Mouse (Mus musculus) limb, embryonic 15.5 days (tissue): ENCODE measurements around the gene Tnfrsf1a. TPM values are rescaled to one million over a fixed set of nuclear protein-coding genes. Genes with fewer than 3 reads are reported as not detected.

Experiments
- ATAC-seq: fragments of 200-750 bp; cut with Nextera tagmentation; 2 replicates; pipeline ENCODE4 v1.8.0; 2017; ENCODE audit warnings: low read depth, moderate TSS enrichment; ENCODE audit not compliant: insufficient number of reproducible peaks, low FRiP score, low TSS enrichment
- H3K27ac ChIP-seq: fragments of 300-500 bp; sonication (generic); 2 replicates; pipeline ENCODE4 v1.5.1; 2015; ENCODE audit warnings: moderate library complexity, mild to moderate bottlenecking, inconsistent platforms
- H3K27me3 ChIP-seq: fragments of 300-500 bp; sonication (generic); 2 replicates; pipeline ENCODE4 v1.6.1; 2015; ENCODE audit warnings: inconsistent platforms
- H3K36me3 ChIP-seq: fragments of 300-500 bp; sonication (generic); 2 replicates; pipeline ENCODE4 v1.6.1; 2015; ENCODE audit warnings: inconsistent platforms
- H3K4me1 ChIP-seq: fragments of 300-500 bp; sonication (generic); 2 replicates; pipeline ENCODE4 v1.6.1; 2015; ENCODE audit warnings: inconsistent platforms
- H3K4me2 ChIP-seq: fragments of 300-500 bp; sonication (generic); 2 replicates; pipeline ENCODE4 v1.6.1; 2015; ENCODE audit warnings: mild to moderate bottlenecking, inconsistent platforms
- H3K4me3 ChIP-seq: fragments of 300-500 bp; sonication (generic); 2 replicates; pipeline ENCODE4 v1.5.1; 2015; ENCODE audit warnings: mild to moderate bottlenecking, inconsistent platforms
- H3K9ac ChIP-seq: fragments of 300-500 bp; sonication (generic); 2 replicates; pipeline ENCODE4 v1.6.1; 2015; ENCODE audit warnings: inconsistent platforms
- H3K9me3 ChIP-seq: fragments of 300-500 bp; sonication (generic); 2 replicates; pipeline ENCODE4 v1.6.1; 2016; ENCODE audit warnings: inconsistent platforms
- WGBS: fragments of 180-500 bp; shearing (Covaris S2); methylation state at CpG from one replicate; pipeline ENCODE4 v1.1.7; 2015; 5-methylcytosine and 5-hydroxymethylcytosine counted together
- polyA plus RNA-seq: library from polyadenylated mRNA; unstranded; fragments of >200 nt; fragmentation: Nextera tagmentation; extraction: Ambion mirVana; gene quantifications from 2 replicates; pipeline ENCODE4 v1.2.1, GENCODE M21; 2015

Gene Tnfrsf1a
- polyA plus RNA-seq, 1 experiment from 2014 or later, result 95.6 TPM

- ATAC-seq, result no peak
- H3K9ac ChIP-seq, result no peak overlapping the region
These were observed 20.9 kb upstream of the Tnfrsf1a start for GRCm38 (mm10) chr6:125328243-125328642.

GRCm38 (mm10) chr6:125330626-125331326 is 18.4 kb upstream of the Tnfrsf1a start:
- no peaks in the 10 kb centered on the region for H3K9me3 ChIP-seq

More at GRCm38 (mm10) chr6:125328243-125328642, 20.9 kb upstream of the Tnfrsf1a start:
- Histone ChIP-seq H3K4me3 (no peak overlapping the region), H3K9me3 (no peaks in the 10 kb centered on the region), H3K27ac (no peak overlapping the region), H3K4me1 (peaks cover 11% of the 10 kb centered on the region), H3K36me3 (no peaks in the 10 kb centered on the region), H3K4me2 (no peak overlapping the region), H3K27me3 (0 out of 2 replicates have a peak, but pooled peaks cover under 1% of the 10 kb centered on the region)
- 80% methylated on average over 5 of the region's 5 CpGs for WGBS

DNA sequence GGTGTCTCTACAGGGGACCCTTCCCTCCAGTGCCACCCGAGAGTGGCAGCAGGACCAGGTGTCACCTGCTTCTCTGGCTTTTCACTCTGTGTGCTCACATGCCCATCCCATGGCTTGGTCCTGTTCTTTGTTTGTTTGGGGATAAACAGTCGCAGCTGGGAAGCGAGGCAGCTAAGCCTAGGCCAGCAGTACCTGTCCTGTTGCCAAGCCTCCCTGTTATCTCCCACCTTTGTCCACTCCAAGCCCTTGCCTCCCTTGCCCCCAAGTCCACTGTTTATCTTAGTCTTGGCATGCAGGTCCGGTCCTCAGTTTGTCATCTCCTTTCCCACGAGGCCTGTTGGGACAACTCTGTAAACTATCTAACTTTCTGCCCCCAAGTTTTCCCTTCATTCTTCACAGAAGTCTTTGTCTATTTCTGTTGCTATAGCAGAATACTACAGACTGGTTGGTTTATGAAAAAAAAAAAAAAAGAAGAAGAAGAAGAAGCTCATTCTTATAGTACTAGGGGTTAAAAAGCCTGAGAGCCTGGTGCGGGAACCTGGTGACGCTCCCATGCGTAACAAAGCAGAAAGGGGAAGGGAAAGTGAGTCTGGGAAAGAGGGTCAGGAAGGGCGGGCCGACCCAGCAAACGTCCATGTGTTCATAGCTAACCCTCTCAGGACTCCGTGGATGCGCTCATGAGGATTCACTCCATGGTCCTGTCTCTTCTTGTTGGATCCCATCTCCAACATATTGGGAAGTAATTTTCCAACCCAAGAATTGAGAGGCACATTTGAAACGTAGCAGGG is 15.9 kb upstream of the Tnfrsf1a start:
- no peak overlapping the region for H3K9ac ChIP-seq
- no peak overlapping the region for H3K27ac ChIP-seq
- no peaks in the 10 kb centered on the region for H3K36me3 ChIP-seq
- no peak overlapping the region for H3K4me3 ChIP-seq
- 78% methylated on average over 14 of the region's 14 CpGs for WGBS
- no peak for ATAC-seq
- H3K9me3 ChIP-seq, result no peaks in the 10 kb centered on the region
- no peak overlapping the region for H3K4me2 ChIP-seq
- H3K27me3 ChIP-seq, result no peaks in the 10 kb centered on the region
- H3K4me1 ChIP-seq, result peaks cover 11% of the 10 kb centered on the region

More at GRCm38 (mm10) chr6:125330626-125331326, 18.4 kb upstream of the Tnfrsf1a start:
- peak overlapping the region; percentile 55 for H3K4me3 ChIP-seq
- H3K36me3 ChIP-seq, result no peaks in the 10 kb centered on the region
- peak; percentile 84 for ATAC-seq
- no peaks in the 10 kb centered on the region for H3K27me3 ChIP-seq
- peak overlapping the region; percentile 67 for H3K9ac ChIP-seq
- H3K4me2 ChIP-seq, result peak overlapping the region; percentile 86
- peaks cover 11% of the 10 kb centered on the region for H3K4me1 ChIP-seq
- under 1% methylated on average over 39 of the region's 39 CpGs for WGBS
- peak overlapping the region; percentile 61 for H3K27ac ChIP-seq

- Histone ChIP-seq H3K36me3 (no peaks in the 10 kb centered on the region), H3K4me1 (peaks cover 11% of the 10 kb centered on the region), H3K4me3 (no peak overlapping the region), H3K27me3 (no peaks in the 10 kb centered on the region), H3K4me2 (no peak overlapping the region), H3K9ac (no peak overlapping the region), H3K9me3 (no peaks in the 10 kb centered on the region), H3K27ac (no peak overlapping the region)
- WGBS, result 73% methylated on average over 2 of the region's 2 CpGs
- no peak for ATAC-seq
These were observed 14.8 kb upstream of the Tnfrsf1a start for GRCm38 (mm10) chr6:125334356-125334755.

DNA sequence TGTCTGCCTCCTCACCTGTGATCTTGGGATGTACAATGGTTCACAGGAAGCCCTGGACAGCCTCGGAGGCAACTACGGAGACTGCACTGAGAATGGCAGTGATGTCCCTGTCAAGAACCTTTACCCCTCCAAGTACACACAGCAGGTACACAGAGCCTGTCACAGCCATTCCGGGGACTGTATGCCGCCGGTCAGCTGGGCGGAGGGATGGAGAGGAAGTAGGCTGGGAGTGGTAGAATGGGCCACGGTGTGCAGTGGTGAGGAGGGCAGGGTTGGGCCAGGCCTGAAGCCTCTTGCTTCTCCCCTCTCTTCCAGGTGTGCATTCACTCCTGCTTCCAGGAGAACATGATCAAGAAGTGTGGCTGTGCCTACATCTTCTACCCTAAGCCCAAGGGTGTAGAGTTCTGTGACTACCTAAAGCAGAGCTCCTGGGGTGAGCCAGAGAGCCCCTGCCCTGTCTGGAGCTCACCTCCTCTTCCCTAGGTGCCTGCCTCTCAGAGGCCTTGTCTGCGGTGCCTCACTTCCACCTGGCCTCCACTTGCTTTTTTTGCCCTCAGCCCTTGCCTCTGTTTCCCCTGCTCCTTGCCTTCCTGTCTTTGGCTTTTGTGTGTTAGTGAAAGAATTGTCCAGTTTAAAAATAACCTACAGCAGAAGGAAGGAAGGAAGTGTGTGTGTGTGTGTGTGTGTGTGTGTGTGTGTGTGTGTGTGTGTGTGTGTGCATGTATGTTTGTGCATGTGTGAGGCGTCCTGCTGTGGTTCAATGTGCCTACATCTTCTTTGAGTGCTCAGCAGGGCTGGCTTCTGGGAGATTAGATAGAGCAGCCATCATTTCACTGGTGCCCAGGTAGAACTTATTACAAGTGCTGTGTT is 10.1 kb upstream of the Tnfrsf1a start:
- Histone ChIP-seq H3K4me1 (peaks cover 16% of the 10 kb centered on the region), H3K27me3 (no peaks in the 10 kb centered on the region), H3K4me3 (no peak overlapping the region), H3K9me3 (no peaks in the 10 kb centered on the region), H3K27ac (peak overlapping the region; percentile 11; the same call in 1 of the 2 replicates), H3K9ac (no peak overlapping the region), H3K36me3 (no peaks in the 10 kb centered on the region), H3K4me2 (no peak overlapping the region)
- WGBS, result 75% methylated on average over 9 of the region's 9 CpGs
- ATAC-seq, result no peak

- Histone ChIP-seq H3K27ac (peak overlapping the region; percentile 68), H3K9ac (no peak overlapping the region), H3K27me3 (no peaks in the 10 kb centered on the region), H3K36me3 (no peaks in the 10 kb centered on the region), H3K4me2 (no peak overlapping the region), H3K4me3 (no peak overlapping the region), H3K4me1 (peaks cover 24% of the 10 kb centered on the region), H3K9me3 (no peaks in the 10 kb centered on the region)
- no peak for ATAC-seq
- WGBS, result 74% methylated on average over 5 of the region's 5 CpGs
These were observed 8.9 kb upstream of the Tnfrsf1a start for GRCm38 (mm10) chr6:125340244-125340643.

GRCm38 (mm10) chr6:125342198-125342597 is 7.0 kb upstream of the Tnfrsf1a start:
- H3K4me3 ChIP-seq, result no peak overlapping the region
- no peak overlapping the region for H3K27ac ChIP-seq
- no peaks in the 10 kb centered on the region for H3K27me3 ChIP-seq
- H3K9ac ChIP-seq, result no peak overlapping the region
- no peaks in the 10 kb centered on the region for H3K9me3 ChIP-seq
- H3K36me3 ChIP-seq, result no peaks in the 10 kb centered on the region
- ATAC-seq, result no peak
- H3K4me2 ChIP-seq, result no peak overlapping the region
- WGBS, result 68% methylated on average over 3 of the region's 3 CpGs
- H3K4me1 ChIP-seq, result peaks cover 24% of the 10 kb centered on the region

GRCm38 (mm10) chr6:125344084-125344483 is 5.1 kb upstream of the Tnfrsf1a start:
- no peaks in the 10 kb centered on the region for H3K27me3 ChIP-seq
- H3K27ac ChIP-seq, result no peak overlapping the region
- 14% methylated on average over 8 of the region's 8 CpGs for WGBS
- no peak overlapping the region for H3K4me3 ChIP-seq
- no peak for ATAC-seq
- no peaks in the 10 kb centered on the region for H3K36me3 ChIP-seq
- H3K9me3 ChIP-seq, result no peaks in the 10 kb centered on the region
- no peak overlapping the region for H3K9ac ChIP-seq
- H3K4me2 ChIP-seq, result no peak overlapping the region
- H3K4me1 ChIP-seq, result peaks cover 35% of the 10 kb centered on the region

DNA sequence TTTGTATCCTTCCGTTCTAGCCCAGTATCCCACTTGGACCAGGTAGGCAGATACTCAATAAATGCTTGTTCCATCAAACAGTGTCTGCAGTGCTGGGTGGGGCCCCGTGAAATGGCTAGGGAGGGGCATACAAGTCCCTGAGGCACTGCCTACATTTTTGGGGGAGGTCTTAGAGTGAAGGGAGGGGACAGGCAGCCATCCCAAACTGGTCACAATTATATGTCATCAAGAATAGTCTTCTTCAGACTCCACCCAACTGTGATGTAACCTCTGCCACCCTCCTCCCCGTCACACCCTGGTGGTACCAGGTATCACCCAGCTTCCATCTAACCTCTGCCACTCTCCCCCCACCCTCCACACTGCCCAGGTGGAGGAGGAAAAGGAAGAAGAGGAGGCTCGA is 4.3 kb upstream of the Tnfrsf1a start:
- no peaks in the 10 kb centered on the region for H3K27me3 ChIP-seq
- H3K4me3 ChIP-seq, result no peak overlapping the region
- no peaks in the 10 kb centered on the region for H3K9me3 ChIP-seq
- H3K27ac ChIP-seq, result no peak overlapping the region
- H3K4me1 ChIP-seq, result peaks cover 37% of the 10 kb centered on the region
- no peaks in the 10 kb centered on the region for H3K36me3 ChIP-seq
- 46% methylated on average over 4 of the region's 4 CpGs for WGBS
- no peak overlapping the region for H3K9ac ChIP-seq
- H3K4me2 ChIP-seq, result no peak overlapping the region
- no peak for ATAC-seq

- ATAC-seq, result no peak
- 63% methylated on average over 1 of the region's 1 CpGs for WGBS
- Histone ChIP-seq H3K4me1 (peaks cover 38% of the 10 kb centered on the region), H3K27me3 (no peaks in the 10 kb centered on the region), H3K36me3 (no peaks in the 10 kb centered on the region), H3K9ac (no peak overlapping the region), H3K27ac (no peak overlapping the region), H3K4me3 (no peak overlapping the region), H3K4me2 (no peak overlapping the region), H3K9me3 (no peaks in the 10 kb centered on the region)
These were observed 3.5 kb upstream of the Tnfrsf1a start for GRCm38 (mm10) chr6:125345625-125346024.

DNA sequence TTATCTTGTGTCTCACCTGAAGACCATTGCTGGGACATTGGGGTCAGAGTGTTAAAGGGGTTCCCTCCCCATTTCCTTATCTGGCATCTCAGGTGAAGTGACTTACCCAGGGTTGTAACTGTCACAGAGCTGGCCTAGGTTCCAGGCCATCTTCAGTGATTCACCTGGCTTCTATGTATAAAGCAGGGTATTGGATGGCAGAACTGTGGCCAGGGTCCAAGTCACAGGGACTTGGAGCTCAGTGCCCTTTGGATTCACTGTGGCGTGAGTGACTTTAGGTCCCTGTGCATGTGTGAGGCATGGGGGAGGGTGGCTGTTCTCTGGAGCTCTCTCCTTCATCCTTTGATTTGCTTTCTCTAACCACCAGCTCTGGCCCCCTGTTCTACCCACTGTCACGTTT is 3.1 kb upstream of the Tnfrsf1a start:
- no peak overlapping the region for H3K4me3 ChIP-seq
- no peak overlapping the region for H3K9ac ChIP-seq
- 64% methylated on average over 2 of the region's 2 CpGs for WGBS
- H3K36me3 ChIP-seq, result no peaks in the 10 kb centered on the region
- H3K27ac ChIP-seq, result no peak overlapping the region
- H3K4me1 ChIP-seq, result peaks cover 36% of the 10 kb centered on the region
- no peak overlapping the region for H3K4me2 ChIP-seq
- H3K9me3 ChIP-seq, result no peaks in the 10 kb centered on the region
- no peaks in the 10 kb centered on the region for H3K27me3 ChIP-seq
- ATAC-seq, result no peak
